Mouse (Mus musculus): ENCODE results near the gene Col5a3. TPM values are rescaled to one million over a fixed set of nuclear protein-coding genes. Genes with fewer than 3 reads are reported as not detected.

Gene Col5a3
- total RNA-seq (2023) = 0.84 and 1.1 TPM in 2 replicates

DNA sequence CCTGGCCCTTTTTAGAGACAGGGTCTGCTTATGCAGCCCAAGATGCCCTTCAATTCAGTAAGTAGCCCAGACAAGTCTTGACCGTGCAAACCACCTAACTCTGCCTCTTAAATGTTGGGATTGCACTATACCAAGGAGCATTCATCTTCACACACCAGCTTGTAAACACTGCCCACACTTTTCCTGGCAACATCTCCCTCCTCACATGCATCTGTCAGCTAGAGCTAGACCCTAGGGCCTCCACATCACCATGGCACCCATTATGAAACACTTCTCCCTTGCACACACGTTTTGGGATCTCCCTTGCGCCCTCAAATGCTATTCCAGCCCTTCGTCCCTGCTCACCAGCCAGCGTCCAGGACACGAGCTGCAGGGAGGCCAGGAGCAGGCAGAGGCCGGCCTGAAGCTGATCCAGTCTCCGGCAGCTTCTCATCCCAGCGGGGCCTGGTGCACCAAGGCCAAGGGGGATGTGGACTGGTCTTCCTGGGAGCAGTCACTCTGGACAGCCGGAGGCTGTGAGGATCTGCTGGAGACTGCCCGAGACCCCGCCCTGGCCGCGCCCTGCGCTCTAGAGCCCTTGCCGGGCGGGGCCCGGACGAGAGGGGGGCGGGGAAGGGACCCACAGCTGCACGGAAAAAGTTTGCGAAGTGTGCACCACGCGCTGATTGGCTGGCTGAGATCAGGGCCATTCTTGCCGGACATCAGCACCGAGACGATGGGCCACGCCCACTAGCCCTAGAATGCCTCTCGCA lies at the start of gene Col5a3:
Col5a3 (minus strand) TSS at position 547 of the 752 bp plus-strand sequence.

DNA sequence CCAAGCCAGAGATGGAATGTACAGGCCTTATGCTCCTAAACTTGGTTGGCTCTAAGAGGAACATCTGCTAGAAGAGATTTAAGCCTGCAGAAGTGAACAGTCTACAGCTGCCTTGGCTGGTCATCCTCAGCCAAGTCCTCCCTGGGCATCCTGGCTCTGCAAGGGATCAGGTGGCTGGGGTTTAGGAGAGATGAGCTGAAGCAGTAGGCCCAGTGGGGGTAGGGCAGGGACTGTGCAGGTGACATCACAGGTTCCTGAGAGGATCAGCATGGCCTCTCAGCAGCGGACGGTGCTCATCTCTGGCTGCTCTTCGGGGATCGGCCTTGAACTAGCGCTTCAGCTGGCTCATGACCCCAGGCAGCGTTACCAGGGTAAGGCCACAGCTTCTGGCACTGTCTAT lies 3.4 kb upstream of the Col5a3 start, which contains the start of gene Rdh8:
Rdh8 (plus strand) TSS at position 268 of the 400 bp plus-strand sequence.

DNA sequence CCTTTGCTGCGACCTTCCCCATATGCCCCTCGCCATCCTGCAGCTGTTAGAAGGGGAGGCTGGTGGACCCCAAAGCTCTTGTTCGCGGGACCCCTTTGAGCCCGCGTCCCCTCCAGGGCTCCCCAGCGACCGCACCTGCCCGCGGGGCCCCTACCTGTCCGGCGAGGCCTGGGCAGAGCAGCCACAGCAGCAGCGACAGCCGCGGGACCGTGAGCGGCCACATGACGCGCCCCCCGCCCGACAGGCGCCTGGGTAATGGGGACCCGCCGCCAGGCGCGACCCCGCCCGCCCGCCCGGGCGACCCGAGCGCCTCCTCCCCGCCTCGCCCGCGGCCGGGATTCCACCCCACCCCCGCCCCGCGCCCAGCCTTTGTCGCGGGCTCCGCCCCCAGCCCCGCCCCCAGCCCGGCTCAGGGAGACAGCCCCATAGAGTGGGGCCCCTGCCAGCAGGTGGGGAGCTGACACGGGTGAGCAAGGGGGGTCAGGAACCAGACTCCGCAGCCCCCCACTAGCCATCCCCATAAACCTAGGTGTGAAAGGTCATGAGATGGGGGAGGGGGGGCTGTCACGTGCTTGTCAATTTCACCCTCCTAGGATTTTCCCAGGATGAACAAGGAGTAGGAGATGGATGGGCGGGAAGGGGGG lies 68.7 kb downstream of the Col5a3 start, which contains the start of gene Olfm2:
Olfm2 (minus strand) TSS at position 333 of the 644 bp plus-strand sequence.

Other genes with a start within 250 kb of the Col5a3 start
- gene Zfp846, start 233.8 kb downstream of the Col5a3 start, total RNA-seq (2023) = 1.7 and 2.0 TPM in 2 replicates
- gene Ubl5, start 172.2 kb downstream of the Col5a3 start, total RNA-seq (2023) = 323 and 368 TPM in 2 replicates
- gene Fbxl12, start 170.3 kb downstream of the Col5a3 start, total RNA-seq (2023) = 43.4 and 49.5 TPM in 2 replicates
- 11.0 and 11.6 TPM in 2 replicates for gene Pin1, start 163.0 kb downstream of the Col5a3 start, total RNA-seq (2023)
- gene Olfm2, start 68.7 kb downstream of the Col5a3 start, total RNA-seq (2023) = not detected in 2 replicates
- not detected in 2 replicates for gene Rdh8, start 3.4 kb upstream of the Col5a3 start, total RNA-seq (2023)
- 2.2 and 3.8 TPM in 2 replicates for gene A230050P20Rik, start 53.6 kb upstream of the Col5a3 start, total RNA-seq (2023)
- gene Angptl6, start 64.7 kb upstream of the Col5a3 start, total RNA-seq (2023) = 0.38 and 0.50 TPM in 2 replicates
- gene Ppan, start 73.1 kb upstream of the Col5a3 start, total RNA-seq (2023) = 23.1 and 26.1 TPM in 2 replicates
- 60.5 and 63.2 TPM in 2 replicates for gene Eif3g, start 83.6 kb upstream of the Col5a3 start, total RNA-seq (2023)
- gene Dnmt1, start 144.8 kb upstream of the Col5a3 start, total RNA-seq (2023) = 84.1 and 97.4 TPM in 2 replicates
- 9.2 and 12.2 TPM in 2 replicates for gene S1pr2, start 161.7 kb upstream of the Col5a3 start, total RNA-seq (2023)
- gene Mrpl4, start 187.7 kb upstream of the Col5a3 start, total RNA-seq (2023) = 39.8 and 40.6 TPM in 2 replicates
- 33.7 and 49.8 TPM in 2 replicates for gene Icam1, start 200.9 kb upstream of the Col5a3 start, total RNA-seq (2023)
- gene Icam4, start 214.3 kb upstream of the Col5a3 start, total RNA-seq (2023) = 0.63 and 0.79 TPM in 2 replicates
- not detected in 2 replicates for gene Icam5, start 217.0 kb upstream of the Col5a3 start, total RNA-seq (2023)